Mouse (Mus musculus): ENCODE results near the gene Naa38.

DNA sequence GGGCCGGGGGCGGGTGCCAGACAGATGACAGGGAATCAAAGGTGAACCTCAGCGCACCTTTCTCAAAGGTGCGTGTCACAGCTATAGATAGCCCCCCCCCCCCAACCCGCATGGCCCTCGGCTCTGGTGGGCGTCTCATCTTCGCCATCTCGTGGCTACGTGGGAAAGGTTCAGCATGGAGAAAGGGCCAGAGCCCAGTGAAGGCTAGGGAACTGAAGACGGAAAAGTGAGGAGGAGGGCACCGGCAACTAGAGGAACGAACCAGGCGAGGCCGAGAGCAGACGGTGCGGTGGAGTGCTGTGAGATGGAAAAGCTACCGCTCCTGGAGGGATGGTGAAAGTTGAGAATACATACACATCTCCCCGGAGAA, 24.1 kb downstream of the Naa38 start:
- TF ChIP-seq POLR2A (IDR thresholded peaks at IDR 0.05; ENCODE audit: low read depth, low read length) (no peak), CTCF (IDR thresholded peaks at IDR 0.05; ENCODE audit: extremely low read depth, insufficient read depth, insufficient read length, insufficient replicate concordance) (no peak)

Data from spleen, adult 2 months (tissue).